Mouse (Mus musculus): Measurements from ENCODE around the gene Lrrc43. TPM values are rescaled to one million over a fixed set of nuclear protein-coding genes. Genes with fewer than 3 reads are reported as not detected.

Lrrc43 gene
- total RNA-seq, 2 experiments from 2014 or later = 0.79 TPM

GRCm38 (mm10) chr5:123514871-123515270 is 25.8 kb downstream of the Lrrc43 start:
- DNase-seq (ENCODE audit: low spot score in 2 of 2) = no peak

- DNase-seq (ENCODE audit: low spot score in 2 of 2) = no peak
Measured at GRCm38 (mm10) chr5:123520666-123521065, 31.6 kb downstream of the Lrrc43 start.

GRCm38 (mm10) chr5:123521621-123522020 is 32.5 kb downstream of the Lrrc43 start:
- no peak for DNase-seq (ENCODE audit: low spot score in 2 of 2)

GRCm38 (mm10) chr5:123522166-123522565 is 33.1 kb downstream of the Lrrc43 start:
- no peak for DNase-seq (ENCODE audit: low spot score in 2 of 2)

- DNase-seq (ENCODE audit: low spot score in 2 of 2) = peak; percentile 95 to 98
Measured at GRCm38 (mm10) chr5:123523692-123524392, 34.7 kb downstream of the Lrrc43 start, which contains the start of gene Diablo. Gene Diablo (minus strand): TSS chr5:123524176.

GRCm38 (mm10) chr5:123524393-123524750 is 35.3 kb downstream of the Lrrc43 start:
- DNase-seq (ENCODE audit: low spot score in 2 of 2) = no peak

- no peak for DNase-seq (ENCODE audit: low spot score in 2 of 2)
Measured at GRCm38 (mm10) chr5:123525281-123525680, 36.2 kb downstream of the Lrrc43 start, which contains the start of gene Gm49027. Gene Gm49027 (minus strand): TSS chr5:123525488.

GRCm38 (mm10) chr5:123525916-123526495 is 36.9 kb downstream of the Lrrc43 start:
- no peak for DNase-seq (ENCODE audit: low spot score in 2 of 2)

GRCm38 (mm10) chr5:123528641-123529040 is 39.5 kb downstream of the Lrrc43 start:
- no peak for DNase-seq (ENCODE audit: low spot score in 2 of 2)

- DNase-seq (ENCODE audit: low spot score in 2 of 2) = no peak
Measured at GRCm38 (mm10) chr5:123530056-123530455, 41.0 kb downstream of the Lrrc43 start.

GRCm38 (mm10) chr5:123533801-123534200 is 44.7 kb downstream of the Lrrc43 start:
- DNase-seq (ENCODE audit: low spot score in 2 of 2) = no peak

GRCm38 (mm10) chr5:123555693-123556092 is 66.6 kb downstream of the Lrrc43 start:
- no peak for DNase-seq (ENCODE audit: low spot score in 2 of 2)

GRCm38 (mm10) chr5:123556451-123556850 is 67.3 kb downstream of the Lrrc43 start:
- peak in 1 of 2 experiments; percentile 67 for DNase-seq (ENCODE audit: low spot score in 2 of 2)

Small RNA genes lying within 50 kb of the gene (microRNA-seq; reads per million reads assigned to microRNA genes)
- 0.78 to 0.99 reads per million in 2 experiments for gene Mir7647

Other genes with a start within 250 kb of the Lrrc43 start
- gene Wdr66, start 237.2 kb upstream of the Lrrc43 start, total RNA-seq (2021) = 1 to 10 TPM; 4.6 to 6.0 TPM
- gene Bcl7a, start 145.5 kb upstream of the Lrrc43 start, total RNA-seq (2021) = 10 to 100 TPM; 66.1 to 66.3 TPM
- gene Mlxip, start 94.5 kb upstream of the Lrrc43 start, total RNA-seq (2021) = 10 to 100 TPM; 15.4 to 20.6 TPM
- not detected for gene Il31, start 184 bp downstream of the Lrrc43 start, total RNA-seq (2021)
- under 1 TPM; 0.52 to 0.68 TPM for gene B3gnt4, start 21.2 kb downstream of the Lrrc43 start, total RNA-seq (2021)
- gene Diablo, start 34.9 kb downstream of the Lrrc43 start, total RNA-seq (2021) = 10 to 100 TPM; 30.9 to 32.0 TPM
- 1 to 10 TPM; 2.2 to 5.0 TPM for gene Gm49027, start 36.2 kb downstream of the Lrrc43 start, total RNA-seq (2021)
- gene Vps33a, start 83.7 kb downstream of the Lrrc43 start, total RNA-seq (2021) = 10 to 100 TPM; 93.0 to 96.5 TPM
- 100 to 1,000 TPM; 127 to 137 TPM for gene Clip1, start 195.3 kb downstream of the Lrrc43 start, total RNA-seq (2021)
- gene Zcchc8, start 231.8 kb downstream of the Lrrc43 start, total RNA-seq (2021) = 10 to 100 TPM; 51.1 to 55.8 TPM